Mouse (Mus musculus): ENCODE results near the gene Cfd. TPM values are rescaled to one million over a fixed set of nuclear protein-coding genes. Genes with fewer than 3 reads are reported as not detected.

Gene Cfd
- polyA plus RNA-seq, 1 experiment: 1,194 TPM

- no peak for DNase-seq (ENCODE audit: low spot score)
Measured at GRCm38 (mm10) chr10:79886054-79886453, 4.6 kb upstream of the Cfd start, which contains the start of gene Elane. Gene Elane, plus strand, starts transcription at chr10:79886247.

GRCm38 (mm10) chr10:79886611-79887010, 4.0 kb upstream of the Cfd start:
- DNase-seq (ENCODE audit: low spot score): no peak

- DNase-seq (ENCODE audit: low spot score): no peak
Measured at GRCm38 (mm10) chr10:79889386-79889785, 1.3 kb upstream of the Cfd start.

GRCm38 (mm10) chr10:79892451-79893118, 1.9 kb downstream of the Cfd start:
- DNase-seq (ENCODE audit: low spot score): peak; percentile 68

- no peak for DNase-seq (ENCODE audit: low spot score)
Measured at GRCm38 (mm10) chr10:79896306-79896705, 5.7 kb downstream of the Cfd start.

- DNase-seq (ENCODE audit: low spot score): no peak
Measured at GRCm38 (mm10) chr10:79896814-79897213, 6.2 kb downstream of the Cfd start.

GRCm38 (mm10) chr10:79897316-79898245, 6.9 kb downstream of the Cfd start:
- no peak for DNase-seq (ENCODE audit: low spot score)

- DNase-seq (ENCODE audit: low spot score): no peak
Measured at GRCm38 (mm10) chr10:79900951-79901410, 10.3 kb downstream of the Cfd start.

- DNase-seq (ENCODE audit: low spot score): no peak
Measured at GRCm38 (mm10) chr10:79906712-79907111, 16.1 kb downstream of the Cfd start.

GRCm38 (mm10) chr10:79907415-79907814, 16.8 kb downstream of the Cfd start:
- no peak for DNase-seq (ENCODE audit: low spot score)

GRCm38 (mm10) chr10:79908167-79909091, 17.8 kb downstream of the Cfd start, which contains the start of gene Med16:
Gene Med16, minus strand, starts transcription at chr10:79908923.
- DNase-seq (ENCODE audit: low spot score): peak; percentile 97

- DNase-seq (ENCODE audit: low spot score): no peak
Measured at GRCm38 (mm10) chr10:79909092-79909922, 18.7 kb downstream of the Cfd start.

- no peak for DNase-seq (ENCODE audit: low spot score)
Measured at GRCm38 (mm10) chr10:79910556-79910955, 19.9 kb downstream of the Cfd start, which contains the start of gene Gm26602. Gene Gm26602, plus strand, starts transcription at chr10:79910856.

GRCm38 (mm10) chr10:79912412-79912811, 21.8 kb downstream of the Cfd start:
- DNase-seq (ENCODE audit: low spot score): no peak

- DNase-seq (ENCODE audit: low spot score): no peak
Measured at GRCm38 (mm10) chr10:79914131-79914947, 23.7 kb downstream of the Cfd start.

- DNase-seq (ENCODE audit: low spot score): no peak
Measured at GRCm38 (mm10) chr10:79914948-79915596, 24.4 kb downstream of the Cfd start.

- DNase-seq (ENCODE audit: low spot score): no peak
Measured at GRCm38 (mm10) chr10:79916081-79916480, 25.4 kb downstream of the Cfd start.

- peak; percentile 85 for DNase-seq (ENCODE audit: low spot score)
Measured at GRCm38 (mm10) chr10:79916808-79917531, 26.3 kb downstream of the Cfd start, which contains the start of gene Kiss1r. Gene Kiss1r, plus strand, starts transcription at chr10:79916971.
